Mouse (Mus musculus): ENCODE measurements around the gene Uxs1. TPM values are rescaled to one million over a fixed set of nuclear protein-coding genes. Genes with fewer than 3 reads are reported as not detected.

Gene Uxs1
- 11.4 and 11.5 TPM in 2 replicates for polyA plus RNA-seq (2012; rRNA removed)

DNA sequence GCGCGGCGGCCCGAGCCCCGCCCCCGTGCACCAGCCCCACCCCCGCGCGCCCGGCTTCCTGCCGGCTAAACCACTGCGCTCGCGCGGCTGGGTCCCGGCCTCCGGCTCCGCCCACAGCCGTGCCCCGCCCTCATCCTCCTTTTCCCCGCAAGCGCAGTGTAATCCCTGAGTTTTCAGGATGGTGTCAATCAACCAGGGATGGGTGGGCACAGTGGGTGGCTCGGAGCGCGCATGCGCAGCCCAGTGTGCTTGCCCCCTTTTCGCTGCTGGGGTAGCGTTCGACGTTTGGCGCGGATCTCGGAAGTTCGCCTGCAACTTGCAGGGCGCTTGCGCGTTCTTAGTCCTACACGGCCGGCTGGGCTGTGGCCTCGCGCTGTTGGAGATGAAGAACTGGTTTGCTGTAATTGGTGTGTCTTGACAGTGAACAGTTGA, at the start of gene Uxs1:
Uxs1 (minus strand) TSS at position 38 of the 432 bp plus-strand sequence.
- under 1% methylated on average over 41 of the region's 41 CpGs for WGBS
- TF ChIP-seq POLR2A (IDR thresholded peaks at IDR 0.05; ENCODE audit: borderline replicate concordance, extremely low read depth, low read depth, low read length): peak; percentile 91; the same call in 1 of the 2 replicates
- TF ChIP-seq CTCF (IDR thresholded peaks at IDR 0.05; ENCODE audit: insufficient read depth, low read length): no peak

DNA sequence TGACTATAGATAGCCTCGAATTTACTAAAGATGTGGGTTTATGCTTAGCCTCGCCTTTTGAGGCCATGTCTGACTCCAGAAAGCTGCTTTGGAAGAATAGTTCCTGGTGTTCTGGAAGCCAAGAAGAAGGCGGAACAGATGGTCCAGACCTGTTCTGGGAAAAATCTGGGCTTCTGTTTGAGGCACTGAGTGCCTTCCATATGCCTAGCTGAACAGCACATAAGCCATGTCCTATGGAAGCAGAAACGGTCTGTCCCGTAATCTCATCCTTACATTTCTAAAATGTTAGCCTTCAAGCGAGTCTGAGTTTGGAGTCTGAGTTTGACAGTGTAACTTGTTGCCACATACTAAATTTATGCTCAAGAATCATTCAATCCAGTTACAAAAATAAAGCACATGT, 49.6 kb upstream of the Uxs1 start:
- Histone ChIP-seq H3K4me1 (ENCODE audit: control insufficient read depth, insufficient read depth, low read length) (no peaks in the 10 kb centered on the region), H3K4me3 (replicated peaks; ENCODE audit: extremely low read depth, low read depth, low read length) (no peak overlapping the region)
- TF ChIP-seq CTCF (IDR thresholded peaks at IDR 0.05; ENCODE audit: insufficient read depth, low read length): no peak
- no peak for TF ChIP-seq POLR2A (IDR thresholded peaks at IDR 0.05; ENCODE audit: borderline replicate concordance, extremely low read depth, low read depth, low read length)
- WGBS: 84% methylated on average over 6 of the region's 6 CpGs
- DNase-seq: no peak

More for the DNA sequence above, at the start of gene Uxs1:
- peak; percentile 96 for DNase-seq
- peak within 1 kb of the TSS; percentile 81 for H3K4me3 ChIP-seq (replicated peaks; ENCODE audit: extremely low read depth, low read depth, low read length)
- peaks cover 3% of the 10 kb centered on the region for H3K4me1 ChIP-seq (ENCODE audit: control insufficient read depth, insufficient read depth, low read length)

DNA sequence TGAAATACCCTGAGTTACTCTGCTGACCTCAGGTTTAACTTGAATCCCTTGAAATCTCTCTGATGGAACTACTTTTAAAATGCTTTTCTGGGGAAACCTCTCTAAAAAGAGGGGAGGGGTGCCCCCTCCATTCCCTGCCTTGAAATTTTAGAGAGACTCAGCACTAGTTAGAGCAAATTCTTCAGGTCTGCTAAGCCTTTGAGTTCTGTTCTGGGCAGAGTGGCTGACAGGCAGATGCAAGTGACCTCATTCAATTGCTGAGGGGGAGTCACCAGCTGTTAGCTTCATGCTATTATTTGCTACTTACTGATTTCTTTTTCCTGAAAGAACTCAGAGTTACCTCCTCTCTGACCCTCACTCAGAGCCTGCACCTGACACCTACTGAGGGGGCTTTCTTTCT, 43.5 kb upstream of the Uxs1 start:
- TF ChIP-seq CTCF (IDR thresholded peaks at IDR 0.05; ENCODE audit: insufficient read depth, low read length) (no peak), POLR2A (IDR thresholded peaks at IDR 0.05; ENCODE audit: borderline replicate concordance, extremely low read depth, low read depth, low read length) (no peak)
- DNase-seq: no peak
- Histone ChIP-seq H3K4me1 (ENCODE audit: control insufficient read depth, insufficient read depth, low read length) (no peaks in the 10 kb centered on the region), H3K4me3 (replicated peaks; ENCODE audit: extremely low read depth, low read depth, low read length) (no peak overlapping the region)

DNA sequence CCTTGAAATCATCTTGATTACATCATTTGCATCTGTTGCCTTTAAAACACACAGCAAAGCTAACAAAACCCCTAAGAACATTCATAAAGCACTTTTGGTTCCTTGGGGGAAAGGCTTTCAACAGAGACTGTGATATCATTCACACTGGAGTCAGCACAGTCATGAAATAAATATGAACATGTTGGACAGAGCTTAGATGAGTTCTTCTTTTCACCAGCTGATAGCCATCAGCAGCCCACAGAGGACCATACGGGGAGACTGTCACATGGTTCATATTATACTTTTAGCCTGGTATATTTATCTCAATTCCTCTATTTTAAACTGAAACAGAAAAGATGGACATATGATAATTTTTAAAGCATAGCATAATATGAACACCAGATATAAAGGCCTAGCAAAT, 40.9 kb upstream of the Uxs1 start:
- TF ChIP-seq CTCF (IDR thresholded peaks at IDR 0.05; ENCODE audit: insufficient read depth, low read length) (no peak), POLR2A (IDR thresholded peaks at IDR 0.05; ENCODE audit: borderline replicate concordance, extremely low read depth, low read depth, low read length) (no peak)
- no peak for DNase-seq
- 64% methylated on average over 1 of the region's 1 CpGs for WGBS

DNA sequence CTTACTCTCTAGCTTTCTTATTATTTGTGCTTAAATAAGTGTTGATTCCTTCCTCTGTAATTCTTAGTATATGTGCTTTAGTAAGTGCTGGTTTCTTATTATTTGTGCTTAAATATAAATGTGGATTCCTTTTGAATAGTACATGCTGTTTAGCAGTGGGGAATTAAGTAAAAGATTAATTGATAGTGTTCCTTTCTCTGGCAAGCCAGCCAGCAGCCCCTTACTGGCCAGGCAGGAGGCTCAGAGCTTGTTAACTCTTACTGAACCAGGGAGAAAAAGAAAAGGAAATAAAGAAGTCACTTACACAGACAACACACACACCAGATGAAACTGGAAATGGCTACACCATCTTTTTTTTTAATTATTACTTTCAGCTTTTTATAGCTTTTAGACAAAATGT, 37.2 kb upstream of the Uxs1 start:
- Histone ChIP-seq H3K4me3 (replicated peaks; ENCODE audit: extremely low read depth, low read depth, low read length) (no peak overlapping the region), H3K4me1 (ENCODE audit: control insufficient read depth, insufficient read depth, low read length) (no peaks in the 10 kb centered on the region)
- TF ChIP-seq POLR2A (IDR thresholded peaks at IDR 0.05; ENCODE audit: borderline replicate concordance, extremely low read depth, low read depth, low read length) (no peak), CTCF (IDR thresholded peaks at IDR 0.05; ENCODE audit: insufficient read depth, low read length) (no peak)
- DNase-seq: no peak

More for the DNA sequence above, 40.9 kb upstream of the Uxs1 start:
- Histone ChIP-seq H3K4me1 (ENCODE audit: control insufficient read depth, insufficient read depth, low read length) (no peaks in the 10 kb centered on the region), H3K4me3 (replicated peaks; ENCODE audit: extremely low read depth, low read depth, low read length) (no peak overlapping the region)

DNA sequence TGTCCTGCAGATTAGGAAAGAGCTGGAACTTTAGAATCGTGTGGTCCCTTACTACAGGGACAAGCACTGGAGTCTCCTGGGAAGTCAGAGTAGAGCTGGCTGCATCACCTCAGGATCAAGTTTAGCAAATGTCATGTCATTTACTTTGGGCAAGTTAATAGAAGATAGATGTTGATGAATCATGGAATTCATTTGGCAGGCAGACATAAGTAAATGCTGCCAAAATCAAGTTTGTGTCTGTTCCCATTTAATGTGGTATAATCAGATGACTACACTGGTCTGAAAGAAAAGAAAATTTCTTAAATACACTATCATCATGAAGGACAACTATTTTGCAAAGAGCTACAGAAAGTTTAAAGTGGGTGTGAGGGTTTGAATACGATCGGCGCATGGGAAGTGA, 35.0 kb upstream of the Uxs1 start:
- H3K4me3 ChIP-seq (replicated peaks; ENCODE audit: extremely low read depth, low read depth, low read length): no peak overlapping the region
- 79% methylated on average over 4 of the region's 4 CpGs for WGBS
- no peak for DNase-seq
- no peaks in the 10 kb centered on the region for H3K4me1 ChIP-seq (ENCODE audit: control insufficient read depth, insufficient read depth, low read length)
- TF ChIP-seq CTCF (IDR thresholded peaks at IDR 0.05; ENCODE audit: insufficient read depth, low read length): no peak
- TF ChIP-seq POLR2A (IDR thresholded peaks at IDR 0.05; ENCODE audit: borderline replicate concordance, extremely low read depth, low read depth, low read length): no peak

DNA sequence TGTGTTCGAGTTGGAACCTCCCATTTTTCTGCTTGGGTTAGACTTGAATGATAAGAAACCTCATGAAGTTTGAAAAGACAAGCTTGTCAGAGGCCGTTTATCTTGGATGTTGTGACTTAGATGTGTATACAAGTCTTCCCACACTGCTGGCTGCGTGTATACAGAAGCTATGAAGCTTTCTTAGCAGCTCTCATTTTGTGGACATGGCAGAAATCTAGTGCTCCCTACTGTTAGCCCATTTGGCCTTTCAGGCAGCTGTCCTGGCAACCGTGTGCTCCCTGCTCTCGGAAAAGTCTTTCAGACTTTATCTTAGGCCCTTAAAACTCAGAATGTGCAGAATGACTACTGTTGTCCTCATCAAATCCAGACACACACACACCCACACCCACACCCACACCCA, 31.4 kb upstream of the Uxs1 start:
- DNase-seq: no peak
- 49% methylated on average over 5 of the region's 5 CpGs for WGBS
- H3K4me1 ChIP-seq (ENCODE audit: control insufficient read depth, insufficient read depth, low read length): no peaks in the 10 kb centered on the region
- H3K4me3 ChIP-seq (replicated peaks; ENCODE audit: extremely low read depth, low read depth, low read length): no peak overlapping the region
- TF ChIP-seq POLR2A (IDR thresholded peaks at IDR 0.05; ENCODE audit: borderline replicate concordance, extremely low read depth, low read depth, low read length): no peak
- no peak for TF ChIP-seq CTCF (IDR thresholded peaks at IDR 0.05; ENCODE audit: insufficient read depth, low read length)

DNA sequence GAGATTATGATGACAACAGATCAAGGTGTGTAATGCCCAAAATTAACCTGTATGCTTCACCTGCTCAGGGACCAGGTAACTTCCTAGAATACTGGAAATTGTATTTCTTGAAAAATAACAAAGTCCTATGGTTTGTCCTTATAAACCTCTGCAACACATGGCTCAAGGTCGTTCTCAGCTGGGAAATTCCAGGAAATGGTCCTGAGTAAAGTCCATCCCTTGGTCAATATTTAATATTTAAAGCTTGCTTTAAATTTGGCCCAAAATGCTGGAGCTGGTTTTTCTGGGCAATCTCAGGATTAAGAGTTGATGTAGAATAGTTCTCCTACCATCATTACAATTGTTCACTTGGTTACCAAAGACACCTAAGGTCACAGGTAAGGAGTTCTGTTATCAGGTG, 30.1 kb upstream of the Uxs1 start:
- no peak overlapping the region for H3K4me3 ChIP-seq (replicated peaks; ENCODE audit: extremely low read depth, low read depth, low read length)
- H3K4me1 ChIP-seq (ENCODE audit: control insufficient read depth, insufficient read depth, low read length): no peaks in the 10 kb centered on the region
- TF ChIP-seq POLR2A (IDR thresholded peaks at IDR 0.05; ENCODE audit: borderline replicate concordance, extremely low read depth, low read depth, low read length): no peak
- no peak for TF ChIP-seq CTCF (IDR thresholded peaks at IDR 0.05; ENCODE audit: insufficient read depth, low read length)
- no peak for DNase-seq
- WGBS: 67% methylated on average over 1 of the region's 1 CpGs

DNA sequence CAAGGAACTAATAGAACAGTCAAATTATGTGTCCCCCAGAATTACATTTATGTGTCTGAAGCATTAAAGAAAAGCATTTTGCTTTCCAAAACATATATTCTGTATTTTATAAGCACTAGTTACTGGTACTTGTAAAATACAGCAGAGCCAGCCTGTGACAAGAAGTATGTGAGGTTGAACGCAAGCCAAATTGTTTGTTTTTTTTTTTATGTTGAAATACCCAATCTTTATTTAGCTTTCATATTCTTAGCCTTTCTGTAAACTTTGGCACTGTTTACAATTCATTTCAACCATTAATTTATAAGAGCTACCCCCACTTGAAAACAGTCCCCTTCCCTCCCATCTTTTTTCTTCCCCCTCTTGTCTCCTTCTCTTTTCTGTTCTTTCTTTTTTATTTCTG, 28.0 kb upstream of the Uxs1 start:
- no peak for TF ChIP-seq CTCF (IDR thresholded peaks at IDR 0.05; ENCODE audit: insufficient read depth, low read length)
- no peak for TF ChIP-seq POLR2A (IDR thresholded peaks at IDR 0.05; ENCODE audit: borderline replicate concordance, extremely low read depth, low read depth, low read length)
- Histone ChIP-seq H3K4me1 (ENCODE audit: control insufficient read depth, insufficient read depth, low read length) (no peaks in the 10 kb centered on the region), H3K4me3 (replicated peaks; ENCODE audit: extremely low read depth, low read depth, low read length) (no peak overlapping the region)
- no peak for DNase-seq
- 42% methylated on average over 1 of the region's 1 CpGs for WGBS

DNA sequence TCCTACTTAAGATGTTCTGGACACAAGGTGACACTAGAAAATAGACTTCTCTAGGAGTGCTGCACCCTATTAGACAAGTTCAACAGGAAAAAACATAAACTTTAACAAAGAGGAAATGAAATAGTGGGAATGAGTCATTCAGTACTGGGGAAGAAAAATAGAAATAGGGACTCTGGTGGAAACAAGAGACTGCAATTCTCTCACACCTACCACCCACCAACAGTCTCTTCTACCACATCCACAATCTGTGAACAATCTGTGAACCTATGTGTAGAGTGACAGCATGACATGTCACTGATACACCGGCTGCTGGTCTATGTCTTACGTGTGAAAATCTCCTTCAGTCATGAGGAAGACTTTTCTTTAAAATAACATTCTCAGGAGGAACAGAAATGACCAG, 15.8 kb upstream of the Uxs1 start:
- TF ChIP-seq POLR2A (IDR thresholded peaks at IDR 0.05; ENCODE audit: borderline replicate concordance, extremely low read depth, low read depth, low read length) (no peak), CTCF (IDR thresholded peaks at IDR 0.05; ENCODE audit: insufficient read depth, low read length) (no peak)
- Histone ChIP-seq H3K4me1 (ENCODE audit: control insufficient read depth, insufficient read depth, low read length) (no peaks in the 10 kb centered on the region), H3K4me3 (replicated peaks; ENCODE audit: extremely low read depth, low read depth, low read length) (no peak overlapping the region)
- DNase-seq: no peak
- WGBS: 76% methylated on average over 2 of the region's 2 CpGs

All from lung, adult 2 months (tissue).